Mouse (Mus musculus): ENCODE data around the gene Bend7.

Gene Bend7

GRCm38 (mm10) chr2:4782809-4783641 is 65.4 kb downstream of the Bend7 start:
- no peak for DNase-seq (ENCODE audit: low spot score)

GRCm38 (mm10) chr2:4784012-4784411 is 66.4 kb downstream of the Bend7 start:
- DNase-seq (ENCODE audit: low spot score), result no peak

GRCm38 (mm10) chr2:4785016-4785415 is 67.4 kb downstream of the Bend7 start:
- DNase-seq (ENCODE audit: low spot score), result no peak

GRCm38 (mm10) chr2:4787223-4787622 is 69.6 kb downstream of the Bend7 start:
- no peak for DNase-seq (ENCODE audit: low spot score)

GRCm38 (mm10) chr2:4791646-4792045 is 74.0 kb downstream of the Bend7 start:
- no peak for DNase-seq (ENCODE audit: low spot score)

GRCm38 (mm10) chr2:4792554-4792953 is 74.9 kb downstream of the Bend7 start:
- DNase-seq (ENCODE audit: low spot score), result no peak

- DNase-seq (ENCODE audit: low spot score), result peak; percentile 42
These were observed 85.0 kb downstream of the Bend7 start for GRCm38 (mm10) chr2:4802395-4803176.

GRCm38 (mm10) chr2:4816308-4816707 is 98.7 kb downstream of the Bend7 start:
- no peak for DNase-seq (ENCODE audit: low spot score)

- peak; percentile 14 for DNase-seq (ENCODE audit: low spot score)
These were observed 100.0 kb downstream of the Bend7 start for GRCm38 (mm10) chr2:4817678-4818077.

GRCm38 (mm10) chr2:4820230-4820629 is 102.6 kb downstream of the Bend7 start:
- DNase-seq (ENCODE audit: low spot score), result no peak

GRCm38 (mm10) chr2:4824067-4824466 is 106.4 kb downstream of the Bend7 start:
- no peak for DNase-seq (ENCODE audit: low spot score)

GRCm38 (mm10) chr2:4828032-4828431 is 110.4 kb downstream of the Bend7 start:
- DNase-seq (ENCODE audit: low spot score), result no peak

GRCm38 (mm10) chr2:4828446-4828997 is 110.9 kb downstream of the Bend7 start:
- DNase-seq (ENCODE audit: low spot score), result no peak

- DNase-seq (ENCODE audit: low spot score), result no peak
These were observed 111.4 kb downstream of the Bend7 start for GRCm38 (mm10) chr2:4829007-4829406.

- DNase-seq (ENCODE audit: low spot score), result no peak
These were observed 111.9 kb downstream of the Bend7 start for GRCm38 (mm10) chr2:4829489-4830065.

GRCm38 (mm10) chr2:4831493-4831892 is 113.9 kb downstream of the Bend7 start:
- no peak for DNase-seq (ENCODE audit: low spot score)

GRCm38 (mm10) chr2:4832166-4832565 is 114.5 kb downstream of the Bend7 start:
- DNase-seq (ENCODE audit: low spot score), result no peak

GRCm38 (mm10) chr2:4849449-4849848 is 131.8 kb downstream of the Bend7 start:
- DNase-seq (ENCODE audit: low spot score), result no peak
